Mouse (Mus musculus) midbrain, embryonic 13.5 days (tissue): ENCODE results near the gene Mpped1. TPM values are rescaled to one million over a fixed set of nuclear protein-coding genes. Genes with fewer than 3 reads are reported as not detected.

ENCODE experiments used
- ATAC-seq: fragments of 200-750 bp; cut with Nextera tagmentation; 2 replicates; pipeline ENCODE4 v1.8.0; 2017; ENCODE audit warnings: mild to moderate bottlenecking, moderate TSS enrichment, moderate library complexity
- H3K27ac ChIP-seq: fragments of 300-500 bp; sonication (generic); 2 replicates; pipeline ENCODE4 v1.5.1; 2015; ENCODE audit warnings: inconsistent platforms, mild to moderate bottlenecking, moderate library complexity
- H3K27me3 ChIP-seq: fragments of 300-500 bp; sonication (generic); 2 replicates; pipeline ENCODE4 v1.6.1; 2015; ENCODE audit warnings: mild to moderate bottlenecking, inconsistent platforms
- H3K36me3 ChIP-seq: fragments of 300-500 bp; sonication (generic); 2 replicates; pipeline ENCODE4 v1.6.1; 2015; ENCODE audit warnings: mild to moderate bottlenecking, inconsistent platforms
- H3K4me1 ChIP-seq: fragments of 300-500 bp; sonication (generic); replicated peaks from 2 replicates; pipeline ENCODE4 v1.6.1; 2015; ENCODE audit warnings: inconsistent platforms
- H3K4me2 ChIP-seq: fragments of 300-500 bp; sonication (generic); replicated peaks from 2 replicates; pipeline ENCODE4 v1.6.1; 2015; ENCODE audit warnings: moderate library complexity, mild to moderate bottlenecking, inconsistent platforms
- H3K4me3 ChIP-seq: fragments of 300-500 bp; sonication (generic); replicated peaks from 2 replicates; pipeline ENCODE4 v1.5.1; 2015; ENCODE audit warnings: mild to moderate bottlenecking, inconsistent platforms
- H3K9ac ChIP-seq: fragments of 300-500 bp; sonication (generic); replicated peaks from 2 replicates; pipeline ENCODE4 v1.6.1; 2015; ENCODE audit warnings: mild to moderate bottlenecking, inconsistent platforms
- H3K9me3 ChIP-seq: fragments of 300-500 bp; sonication (generic); 2 replicates; pipeline ENCODE4 v1.6.1; 2016; ENCODE audit warnings: mild to moderate bottlenecking, inconsistent platforms
- WGBS: fragments of 180-500 bp; shearing (Covaris S2); methylation state at CpG from one replicate; pipeline ENCODE4 v1.1.7; 2015; 5-methylcytosine and 5-hydroxymethylcytosine counted together
- polyA plus RNA-seq: library from polyadenylated mRNA; unstranded; fragments of >200 nt; fragmentation: Nextera tagmentation; extraction: Ambion mirVana; gene quantifications from 2 replicates; pipeline ENCODE4 v1.2.1, GENCODE M21; 2015

Gene Mpped1
- polyA plus RNA-seq, 1 experiment from 2014 or later: 18.2 TPM

GRCm38 (mm10) chr15:83771346-83772053 lies 7.8 kb upstream of the Mpped1 start:
- no peak for ATAC-seq

GRCm38 (mm10) chr15:83772460-83772859 lies 6.8 kb upstream of the Mpped1 start:
- 0 out of 2 replicates have a peak, but pooled peaks cover 14% of the 10 kb centered on the region for H3K27me3 ChIP-seq
- no peak overlapping the region for H3K27ac ChIP-seq
- H3K4me2 ChIP-seq: no peak overlapping the region
- no peaks in the 10 kb centered on the region for H3K9me3 ChIP-seq
- WGBS: 78% methylated on average over 5 of the region's 5 CpGs
- no peak overlapping the region for H3K9ac ChIP-seq
- H3K36me3 ChIP-seq: no peaks in the 10 kb centered on the region
- 0 out of 2 replicates have a peak, but pooled peaks cover 2% of the 10 kb centered on the region for H3K4me1 ChIP-seq
- H3K4me3 ChIP-seq: no peak overlapping the region
- ATAC-seq: no peak

More at GRCm38 (mm10) chr15:83771346-83772053, 7.8 kb upstream of the Mpped1 start:
- Histone ChIP-seq H3K9ac (no peak overlapping the region), H3K36me3 (no peaks in the 10 kb centered on the region), H3K4me1 (0 out of 2 replicates have a peak, but pooled peaks cover 2% of the 10 kb centered on the region), H3K27ac (no peak overlapping the region), H3K9me3 (no peaks in the 10 kb centered on the region), H3K27me3 (0 out of 2 replicates have a peak, but pooled peaks cover 4% of the 10 kb centered on the region), H3K4me2 (no peak overlapping the region), H3K4me3 (no peak overlapping the region)
- 74% methylated on average over 8 of the region's 8 CpGs for WGBS

GRCm38 (mm10) chr15:83772953-83773352 lies 6.3 kb upstream of the Mpped1 start:
- Histone ChIP-seq H3K9me3 (no peaks in the 10 kb centered on the region), H3K36me3 (no peaks in the 10 kb centered on the region), H3K4me2 (no peak overlapping the region), H3K4me3 (no peak overlapping the region), H3K9ac (no peak overlapping the region), H3K27me3 (0 out of 2 replicates have a peak, but pooled peaks cover 18% of the 10 kb centered on the region), H3K4me1 (0 out of 2 replicates have a peak, but pooled peaks cover 2% of the 10 kb centered on the region), H3K27ac (no peak overlapping the region)
- no peak for ATAC-seq
- 84% methylated on average over 4 of the region's 4 CpGs for WGBS

- WGBS: 62% methylated on average over 4 of the region's 4 CpGs
- Histone ChIP-seq H3K9ac (no peak overlapping the region), H3K27ac (no peak overlapping the region), H3K9me3 (no peaks in the 10 kb centered on the region), H3K4me2 (no peak overlapping the region), H3K4me1 (peaks cover 5% of the 10 kb centered on the region; the same call in 1 of the 2 replicates), H3K36me3 (no peaks in the 10 kb centered on the region), H3K4me3 (no peak overlapping the region), H3K27me3 (peaks cover 32% of the 10 kb centered on the region)
- no peak for ATAC-seq
Measured at GRCm38 (mm10) chr15:83774922-83775321, 4.3 kb upstream of the Mpped1 start.

GRCm38 (mm10) chr15:83776265-83777000 lies 2.8 kb upstream of the Mpped1 start:
- WGBS: 82% methylated on average over 6 of the region's 6 CpGs
- Histone ChIP-seq H3K27me3 (peaks cover 46% of the 10 kb centered on the region), H3K9me3 (no peaks in the 10 kb centered on the region), H3K4me3 (no peak overlapping the region), H3K4me2 (no peak overlapping the region), H3K27ac (no peak overlapping the region), H3K4me1 (peaks cover 19% of the 10 kb centered on the region), H3K9ac (no peak overlapping the region), H3K36me3 (no peaks in the 10 kb centered on the region)
- no peak for ATAC-seq

DNA sequence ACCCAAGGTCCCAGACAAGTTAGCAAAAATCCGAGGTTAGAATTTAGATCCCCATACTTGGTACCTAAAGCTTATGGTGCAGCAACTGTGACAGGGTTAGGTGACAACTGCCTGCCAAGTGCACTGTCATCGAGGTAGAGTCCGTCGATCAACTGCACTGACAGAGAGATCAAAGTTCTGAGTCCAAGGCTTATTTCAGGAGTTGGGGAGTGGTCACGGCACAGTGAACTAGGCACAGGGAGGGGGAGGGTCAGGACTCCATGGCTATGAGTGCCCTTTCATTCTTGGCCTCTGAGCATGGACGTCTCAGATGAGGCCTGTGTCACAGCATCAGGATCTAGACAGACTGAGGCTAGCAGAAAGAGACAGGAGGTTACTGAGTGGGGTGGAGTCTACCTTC lies 1.8 kb upstream of the Mpped1 start:
- Histone ChIP-seq H3K4me1 (peaks cover 19% of the 10 kb centered on the region), H3K36me3 (no peaks in the 10 kb centered on the region), H3K27ac (no peak overlapping the region), H3K4me2 (no peak overlapping the region), H3K27me3 (peaks cover 51% of the 10 kb centered on the region), H3K9me3 (no peaks in the 10 kb centered on the region), H3K9ac (no peak overlapping the region), H3K4me3 (no peak overlapping the region)
- WGBS: 67% methylated on average over 6 of the region's 6 CpGs
- no peak for ATAC-seq

- peaks cover 19% of the 10 kb centered on the region for H3K4me1 ChIP-seq
- peak; percentile 74 for ATAC-seq
- 5% methylated on average over 36 of the region's 92 CpGs for WGBS
- H3K9me3 ChIP-seq: no peaks in the 10 kb centered on the region
- H3K36me3 ChIP-seq: no peaks in the 10 kb centered on the region
- H3K27ac ChIP-seq: no peak overlapping the region
- peak overlapping the region; percentile 75 for H3K9ac ChIP-seq
- H3K27me3 ChIP-seq: peaks cover 53% of the 10 kb centered on the region
- peak overlapping the region; percentile 92 for H3K4me2 ChIP-seq
- peak overlapping the region; percentile 63 for H3K4me3 ChIP-seq
Measured at GRCm38 (mm10) chr15:83779855-83780740, 831 bp downstream of the Mpped1 start.

- peaks cover 19% of the 10 kb centered on the region for H3K4me1 ChIP-seq
Measured at GRCm38 (mm10) chr15:83781304-83781703, 2.0 kb downstream of the Mpped1 start.

GRCm38 (mm10) chr15:83782284-83782683 lies 3.0 kb downstream of the Mpped1 start:
- no peaks in the 10 kb centered on the region for H3K9me3 ChIP-seq
- H3K27ac ChIP-seq: no peak overlapping the region
- no peak overlapping the region for H3K4me3 ChIP-seq
- H3K9ac ChIP-seq: no peak overlapping the region
- H3K27me3 ChIP-seq: peaks cover 45% of the 10 kb centered on the region
- H3K4me2 ChIP-seq: no peak overlapping the region
- H3K36me3 ChIP-seq: no peaks in the 10 kb centered on the region
- H3K4me1 ChIP-seq: peaks cover 19% of the 10 kb centered on the region
- ATAC-seq: no peak
- 49% methylated on average over 9 of the region's 9 CpGs for WGBS

More at GRCm38 (mm10) chr15:83781304-83781703, 2.0 kb downstream of the Mpped1 start:
- 0 out of 2 replicates have a peak overlapping the region, but pooled peaks have one; percentile 1 for H3K4me3 ChIP-seq
- H3K4me2 ChIP-seq: peak overlapping the region; percentile 92
- 73% methylated on average over 11 of the region's 11 CpGs for WGBS
- H3K27ac ChIP-seq: no peak overlapping the region
- H3K36me3 ChIP-seq: no peaks in the 10 kb centered on the region
- H3K27me3 ChIP-seq: peaks cover 53% of the 10 kb centered on the region
- no peak for ATAC-seq
- no peak overlapping the region for H3K9ac ChIP-seq
- no peaks in the 10 kb centered on the region for H3K9me3 ChIP-seq

DNA sequence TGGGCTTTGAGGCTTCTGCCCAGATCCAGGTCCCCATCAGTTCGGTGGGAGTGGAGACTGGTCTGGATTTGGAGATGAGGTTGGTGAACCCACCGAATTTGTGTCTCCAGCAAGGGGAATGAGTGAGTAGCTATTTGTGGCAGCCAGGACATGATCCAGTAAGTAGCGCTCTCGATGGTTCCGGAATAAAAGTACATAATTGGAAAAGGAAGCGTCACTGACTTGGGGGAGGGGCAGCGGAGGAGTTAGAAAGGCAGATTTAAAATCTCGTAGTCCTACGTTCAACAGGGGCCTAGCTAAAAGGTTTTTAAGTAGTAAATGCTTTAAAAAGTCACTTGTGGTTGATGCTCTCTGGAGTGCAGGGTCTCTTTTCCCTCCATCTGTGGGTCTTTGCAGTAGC lies 5.5 kb downstream of the Mpped1 start:
- no peak overlapping the region for H3K9ac ChIP-seq
- WGBS: 74% methylated on average over 9 of the region's 9 CpGs
- no peak overlapping the region for H3K4me2 ChIP-seq
- no peak for ATAC-seq
- no peaks in the 10 kb centered on the region for H3K9me3 ChIP-seq
- H3K4me1 ChIP-seq: peaks cover 16% of the 10 kb centered on the region
- no peak overlapping the region for H3K27ac ChIP-seq
- H3K36me3 ChIP-seq: no peaks in the 10 kb centered on the region
- no peak overlapping the region for H3K4me3 ChIP-seq
- peaks cover 25% of the 10 kb centered on the region for H3K27me3 ChIP-seq

- H3K9me3 ChIP-seq: no peaks in the 10 kb centered on the region
- no peaks in the 10 kb centered on the region for H3K27me3 ChIP-seq
- H3K4me2 ChIP-seq: no peak overlapping the region
- no peaks in the 10 kb centered on the region for H3K4me1 ChIP-seq
- H3K27ac ChIP-seq: no peak overlapping the region
- ATAC-seq: no peak
- H3K36me3 ChIP-seq: no peaks in the 10 kb centered on the region
- WGBS: 82% methylated on average over 9 of the region's 9 CpGs
- H3K4me3 ChIP-seq: no peak overlapping the region
- H3K9ac ChIP-seq: no peak overlapping the region
Measured at GRCm38 (mm10) chr15:83789046-83789445, 9.8 kb downstream of the Mpped1 start.
